Mouse (Mus musculus) limb, embryonic 10.5 days (tissue): Measurements from ENCODE around the gene Olfr279. TPM values are rescaled to one million over a fixed set of nuclear protein-coding genes. Genes with fewer than 3 reads are reported as not detected.

Experiments used
- DNase-seq: peaks from one replicate; pipeline ENCODE4 v3.0.0-alpha.2; 2017; ENCODE audit warnings: low spot score
- H3K27ac ChIP-seq: fragments of 300-500 bp; sonication (generic); 2 replicates; pipeline ENCODE4 v1.5.1; 2016; ENCODE audit warnings: mild to moderate bottlenecking
- H3K27me3 ChIP-seq: fragments of 300-500 bp; sonication (generic); 2 replicates; pipeline ENCODE4 v1.6.1; 2016; ENCODE audit warnings: low read depth, mild to moderate bottlenecking; ENCODE audit not compliant: poor library complexity, severe bottlenecking
- H3K36me3 ChIP-seq: fragments of 300-500 bp; sonication (generic); 2 replicates; pipeline ENCODE4 v1.6.1; 2016; ENCODE audit warnings: mild to moderate bottlenecking, moderate library complexity
- H3K4me1 ChIP-seq: fragments of 300-500 bp; sonication (generic); 2 replicates; pipeline ENCODE4 v1.6.1; 2016
- H3K4me3 ChIP-seq: fragments of 300-500 bp; sonication (generic); 2 replicates; pipeline ENCODE4 v1.5.1; 2016; ENCODE audit warnings: mild to moderate bottlenecking, moderate library complexity
- H3K9me3 ChIP-seq: fragments of 300-500 bp; sonication (generic); replicated peaks from 2 replicates; pipeline ENCODE4 v1.6.1; 2016; ENCODE audit warnings: mild to moderate bottlenecking
- WGBS: fragments of 180-500 bp; shearing (Covaris S2); methylation state at CpG from one replicate; pipeline ENCODE4 v1.1.7; 2016; 5-methylcytosine and 5-hydroxymethylcytosine counted together
- polyA plus RNA-seq: library from polyadenylated mRNA; unstranded; fragments of >200 nt; fragmentation: Nextera tagmentation; extraction: Ambion mirVana; gene quantifications from 2 replicates; pipeline ENCODE4 v1.2.1, GENCODE M21; 2016

Gene Olfr279
- not detected in 2 replicates for polyA plus RNA-seq

DNA sequence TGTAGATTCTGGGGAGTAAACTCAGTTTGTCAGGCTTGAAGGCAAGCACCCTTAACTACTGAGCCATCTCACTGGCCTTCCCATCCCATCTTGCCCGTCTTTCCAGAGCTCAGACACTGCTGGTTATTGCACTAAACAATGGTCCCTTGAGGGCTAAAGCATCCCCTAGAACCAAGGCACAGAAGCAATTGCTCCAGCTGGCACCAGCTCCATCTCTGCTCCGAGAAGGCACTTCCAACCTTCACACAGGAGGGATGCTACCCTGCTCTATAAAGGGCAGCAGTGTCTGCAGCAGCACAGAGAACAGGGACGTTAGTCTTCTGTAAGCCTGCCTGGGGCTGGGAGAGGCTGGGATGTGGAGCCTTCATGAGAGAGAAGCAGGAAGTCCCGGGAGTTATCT, at the start of gene Olfr279:
Olfr279 (plus strand) TSS at position 301 of the 400 bp plus-strand sequence.
- H3K27me3 ChIP-seq = no peaks in the 10 kb centered on the region
- no peak for DNase-seq
- WGBS = 75% methylated on average over 4 of the region's 4 CpGs
- no peak within 1 kb of the TSS for H3K27ac ChIP-seq
- no peaks in the 10 kb centered on the region for H3K36me3 ChIP-seq
- no peak within 1 kb of the TSS for H3K4me3 ChIP-seq
- no peaks in the 10 kb centered on the region for H3K9me3 ChIP-seq
- H3K4me1 ChIP-seq = no peaks in the 10 kb centered on the region

DNA sequence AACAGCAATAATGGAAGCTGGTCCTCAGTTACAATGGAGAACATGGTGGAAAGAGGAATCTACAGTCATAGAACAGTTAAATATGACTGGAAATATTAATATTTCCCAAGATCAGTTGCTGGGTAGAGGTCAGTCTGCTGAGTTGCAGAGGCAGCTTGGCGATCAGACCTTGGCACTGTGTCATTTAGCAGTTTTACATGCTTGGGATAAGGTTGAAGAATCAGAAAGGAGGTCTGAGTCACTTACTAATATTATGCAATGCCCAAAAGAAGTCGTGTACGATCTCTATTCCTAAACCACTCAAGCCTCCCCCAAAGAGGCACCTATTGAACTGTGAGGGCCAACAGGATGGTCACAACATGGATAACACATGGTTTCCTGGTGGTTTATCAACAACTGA, 47.6 kb upstream of the Olfr279 start:
- WGBS = 79% methylated on average over 3 of the region's 3 CpGs
- no peak for DNase-seq
- no peaks in the 10 kb centered on the region for H3K27me3 ChIP-seq

DNA sequence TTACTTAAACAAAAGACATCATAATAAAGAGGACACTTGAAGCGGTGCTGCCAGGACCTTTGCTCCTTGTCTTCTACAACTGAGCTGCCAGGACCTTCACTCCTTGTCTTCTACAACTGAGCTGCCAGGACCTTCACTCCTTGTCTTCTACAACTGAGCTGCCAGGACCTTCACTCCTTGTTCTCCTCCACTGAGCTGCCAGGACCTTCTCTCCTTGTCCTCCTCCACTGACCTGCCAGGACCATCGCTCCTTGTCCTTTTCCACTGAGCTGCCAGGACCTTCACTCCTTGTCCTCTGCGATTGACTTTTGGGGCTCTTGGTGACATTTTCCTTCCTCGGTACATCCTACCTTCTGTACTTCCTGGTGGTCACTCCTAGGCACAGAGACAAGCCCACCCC, 43.7 kb upstream of the Olfr279 start:
- Histone ChIP-seq H3K36me3 (no peaks in the 10 kb centered on the region), H3K9me3 (no peaks in the 10 kb centered on the region), H3K4me1 (no peaks in the 10 kb centered on the region), H3K4me3 (no peak overlapping the region), H3K27ac (no peak overlapping the region), H3K27me3 (no peaks in the 10 kb centered on the region)
- 56% methylated on average over 4 of the region's 4 CpGs for WGBS
- no peak for DNase-seq

More for the DNA sequence above, 47.6 kb upstream of the Olfr279 start:
- H3K27ac ChIP-seq = no peak overlapping the region
- H3K4me1 ChIP-seq = no peaks in the 10 kb centered on the region
- no peak overlapping the region for H3K4me3 ChIP-seq
- no peaks in the 10 kb centered on the region for H3K36me3 ChIP-seq
- H3K9me3 ChIP-seq = no peaks in the 10 kb centered on the region

DNA sequence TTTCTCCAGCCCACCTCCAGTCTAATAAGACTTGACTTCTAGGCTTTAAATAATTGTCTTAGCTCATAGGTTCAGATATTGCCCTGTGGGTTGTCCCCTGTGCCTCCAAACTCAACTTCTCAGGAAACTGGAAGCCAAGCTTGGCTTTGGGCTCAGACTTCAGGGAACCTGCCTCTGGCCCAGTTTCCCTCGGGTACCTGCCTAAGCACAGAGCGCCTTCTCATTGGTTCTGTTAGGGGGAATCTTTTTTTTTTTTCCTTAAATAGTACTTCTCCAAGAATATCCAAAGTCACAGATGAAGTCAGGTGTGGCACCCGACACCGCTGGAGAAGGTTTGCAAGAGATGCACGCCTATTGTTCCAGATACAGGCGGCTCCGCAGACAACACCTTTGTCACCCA, 39.9 kb upstream of the Olfr279 start, which contains the start of gene Olfr281:
Olfr281 (plus strand) TSS at position 301 of the 400 bp plus-strand sequence.
- DNase-seq = no peak
- 89% methylated on average over 7 of the region's 7 CpGs for WGBS
- Histone ChIP-seq H3K27ac (no peak within 1 kb of the TSS), H3K4me3 (no peak within 1 kb of the TSS), H3K27me3 (no peaks in the 10 kb centered on the region), H3K36me3 (no peaks in the 10 kb centered on the region), H3K9me3 (no peaks in the 10 kb centered on the region; the same call in 1 of the 2 replicates), H3K4me1 (no peaks in the 10 kb centered on the region)

DNA sequence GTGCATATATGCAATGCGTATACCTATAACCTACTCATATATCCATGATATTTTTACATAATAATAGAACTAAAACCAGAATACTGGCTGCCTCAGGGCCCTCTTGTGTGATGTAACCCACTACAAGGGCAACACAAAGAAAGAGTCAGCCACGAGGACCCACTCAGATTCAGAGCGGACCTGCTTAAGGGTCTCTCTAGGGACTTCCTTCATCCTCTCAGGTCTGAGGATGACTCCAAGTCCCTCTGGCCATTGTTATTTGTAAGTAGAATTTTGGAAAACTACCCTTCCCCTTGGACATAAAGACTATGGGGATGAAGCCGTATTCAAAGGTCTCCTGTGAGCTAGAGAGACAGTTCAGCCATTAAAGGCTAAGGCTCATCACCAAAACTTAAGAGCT, 22.6 kb upstream of the Olfr279 start, which contains the start of gene OR5BS1P:
OR5BS1P (plus strand) TSS at position 301 of the 400 bp plus-strand sequence.
- no peaks in the 10 kb centered on the region for H3K27me3 ChIP-seq
- no peaks in the 10 kb centered on the region for H3K36me3 ChIP-seq
- WGBS = 90% methylated on average over 4 of the region's 4 CpGs
- H3K4me3 ChIP-seq = no peak within 1 kb of the TSS
- H3K9me3 ChIP-seq = no peaks in the 10 kb centered on the region
- H3K27ac ChIP-seq = no peak within 1 kb of the TSS
- H3K4me1 ChIP-seq = no peaks in the 10 kb centered on the region
- DNase-seq = no peak

DNA sequence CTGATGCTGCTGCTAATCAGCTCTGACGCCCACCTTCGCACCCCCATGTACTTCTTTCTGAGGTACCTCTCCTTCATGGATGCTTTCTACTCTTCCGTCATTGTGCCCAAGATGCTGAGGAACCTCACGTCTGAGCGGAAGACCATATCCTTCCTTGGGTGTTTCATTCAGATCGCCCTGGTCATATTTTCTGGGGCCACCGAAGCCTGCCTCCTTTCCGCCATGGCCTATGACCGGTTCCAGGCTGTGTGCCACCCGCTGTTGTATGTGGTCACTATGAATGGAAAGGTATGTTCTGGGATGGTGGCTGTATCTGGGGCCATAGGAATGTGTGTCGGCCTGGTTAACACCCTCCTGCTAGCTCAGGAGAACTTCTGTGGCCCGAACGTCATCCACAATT, 20.7 kb upstream of the Olfr279 start:
- DNase-seq = no peak

DNA sequence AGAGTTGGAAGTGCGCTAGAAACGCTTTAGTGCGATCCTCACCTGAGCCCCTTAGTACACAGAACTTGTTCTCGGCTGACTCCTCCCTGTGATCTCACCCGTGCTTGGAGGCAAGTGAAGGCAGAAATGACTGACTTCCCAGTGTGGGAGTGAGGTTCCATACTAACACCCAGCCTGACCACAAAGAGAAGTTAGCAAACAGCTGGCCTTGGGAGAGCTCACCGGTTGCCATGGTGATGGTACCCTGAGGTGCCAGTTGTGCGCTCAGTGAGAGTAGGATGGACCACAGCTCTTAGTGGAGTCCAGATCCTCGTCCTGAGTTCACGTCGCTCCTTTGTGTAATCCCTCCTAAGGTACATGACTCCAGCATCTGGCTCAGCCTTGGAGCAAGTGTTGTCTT, 17.2 kb upstream of the Olfr279 start:
- Histone ChIP-seq H3K9me3 (no peaks in the 10 kb centered on the region), H3K4me3 (no peak overlapping the region), H3K27ac (no peak overlapping the region), H3K4me1 (no peaks in the 10 kb centered on the region), H3K36me3 (no peaks in the 10 kb centered on the region), H3K27me3 (no peaks in the 10 kb centered on the region)
- DNase-seq = no peak
- WGBS = 85% methylated on average over 10 of the region's 10 CpGs

More for the DNA sequence above, 20.7 kb upstream of the Olfr279 start:
- Histone ChIP-seq H3K27ac (no peak overlapping the region), H3K36me3 (no peaks in the 10 kb centered on the region), H3K9me3 (no peaks in the 10 kb centered on the region), H3K4me3 (no peak overlapping the region), H3K4me1 (no peaks in the 10 kb centered on the region), H3K27me3 (no peaks in the 10 kb centered on the region)
- WGBS = 94% methylated on average over 13 of the region's 13 CpGs

DNA sequence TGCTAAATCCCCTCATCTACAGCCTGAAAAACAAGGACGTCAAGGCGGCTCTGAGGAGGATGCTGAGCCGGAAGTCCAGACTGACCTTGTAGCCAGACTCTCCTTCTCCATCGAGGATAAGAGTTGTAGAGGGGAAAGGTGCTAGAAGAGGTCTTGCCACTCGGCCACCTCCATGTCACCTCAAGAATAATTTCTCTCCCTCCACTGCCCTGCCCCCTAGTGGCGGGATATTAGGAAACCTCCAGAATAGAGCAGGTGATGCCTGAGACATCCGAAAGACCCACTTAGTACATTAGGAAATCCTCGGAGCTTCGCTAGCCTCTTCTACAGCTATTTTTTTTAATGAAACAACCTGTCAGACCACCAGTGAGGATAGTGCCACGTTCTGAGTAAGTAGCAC, 16.8 kb upstream of the Olfr279 start:
- H3K4me1 ChIP-seq = no peaks in the 10 kb centered on the region
- H3K9me3 ChIP-seq = no peaks in the 10 kb centered on the region
- no peak overlapping the region for H3K27ac ChIP-seq
- no peaks in the 10 kb centered on the region for H3K36me3 ChIP-seq
- H3K27me3 ChIP-seq = no peaks in the 10 kb centered on the region
- no peak overlapping the region for H3K4me3 ChIP-seq
- 55% methylated on average over 10 of the region's 10 CpGs for WGBS
- DNase-seq = peak; percentile 56

DNA sequence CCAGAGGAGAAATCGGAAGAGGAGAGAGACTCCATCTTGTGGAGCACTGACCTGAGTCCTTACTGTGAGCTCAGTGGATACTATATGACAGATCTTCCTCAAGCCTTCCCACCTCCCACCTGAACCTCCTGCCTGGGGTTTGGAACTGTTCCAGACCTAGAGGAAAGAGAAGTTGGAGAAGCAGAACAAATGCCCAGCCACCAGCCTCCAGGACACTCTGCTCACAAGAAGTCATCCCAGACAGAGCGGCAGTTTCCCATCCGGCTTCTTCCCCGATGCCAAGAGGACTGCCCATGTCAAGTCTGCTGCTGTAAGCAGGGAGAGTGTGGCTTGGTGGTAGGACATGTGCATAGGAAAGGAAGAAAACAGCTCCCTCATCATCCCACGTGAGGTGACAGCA, 15.9 kb upstream of the Olfr279 start:
- DNase-seq = no peak
- H3K27ac ChIP-seq = no peak overlapping the region
- H3K4me3 ChIP-seq = no peak overlapping the region
- H3K9me3 ChIP-seq = no peaks in the 10 kb centered on the region
- 81% methylated on average over 5 of the region's 5 CpGs for WGBS
- H3K27me3 ChIP-seq = no peaks in the 10 kb centered on the region
- no peaks in the 10 kb centered on the region for H3K4me1 ChIP-seq
- no peaks in the 10 kb centered on the region for H3K36me3 ChIP-seq

DNA sequence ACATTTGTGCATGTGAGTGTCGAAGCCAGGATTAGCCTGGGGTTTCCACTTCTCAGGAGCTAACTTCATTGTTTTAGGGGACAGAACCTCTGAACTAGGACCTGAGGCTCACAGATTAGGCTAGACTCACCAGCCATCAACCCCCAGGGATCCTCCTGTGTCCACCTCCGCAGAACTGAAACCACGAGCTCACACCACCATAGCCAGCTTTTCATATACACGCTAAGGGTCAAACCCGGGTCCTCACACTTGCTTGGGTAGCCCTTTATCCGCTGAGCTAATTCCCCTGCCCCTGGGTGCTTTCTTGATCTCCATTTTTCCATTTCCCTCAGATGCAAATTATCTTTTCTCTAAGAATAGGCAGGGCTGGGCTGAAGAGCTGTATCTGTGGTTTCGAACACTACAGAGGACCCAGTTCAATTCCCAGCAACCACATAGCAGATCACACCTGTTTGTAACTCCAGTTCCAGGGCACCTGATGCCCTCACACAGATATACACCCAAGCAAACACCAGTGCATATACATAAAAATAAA, 12.6 kb upstream of the Olfr279 start:
- no peaks in the 10 kb centered on the region for H3K27me3 ChIP-seq
- no peak for DNase-seq
- WGBS = 77% methylated on average over 7 of the region's 7 CpGs
- H3K36me3 ChIP-seq = no peaks in the 10 kb centered on the region
- peaks cover 7% of the 10 kb centered on the region; the same call in 1 of the 2 replicates for H3K4me1 ChIP-seq
- H3K27ac ChIP-seq = no peak overlapping the region
- H3K4me3 ChIP-seq = no peak overlapping the region
- no peaks in the 10 kb centered on the region for H3K9me3 ChIP-seq

DNA sequence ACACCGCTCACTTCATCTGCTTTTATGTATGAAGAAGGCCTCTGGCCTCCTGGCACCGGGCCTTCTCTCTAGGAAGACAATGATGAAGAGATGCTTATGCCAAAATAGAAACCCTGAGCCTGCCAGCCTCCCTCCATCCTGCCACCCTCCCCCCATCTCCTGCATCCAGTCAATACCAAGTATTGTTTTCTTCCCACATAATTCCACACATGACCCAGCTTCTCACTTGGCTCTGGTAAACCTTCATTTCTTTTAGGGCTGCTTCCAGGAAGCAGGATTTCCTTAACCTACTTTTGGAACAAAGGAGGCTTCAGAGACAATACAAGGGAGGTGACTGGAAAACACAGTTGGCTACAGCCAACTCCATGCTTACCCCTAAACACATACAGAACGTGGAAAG, 9.5 kb upstream of the Olfr279 start, which contains the start of gene Lalba:
Lalba (minus strand) TSS at position 21 of the 400 bp plus-strand sequence.
- no peaks in the 10 kb centered on the region for H3K9me3 ChIP-seq
- WGBS = 67% methylated on average over 3 of the region's 3 CpGs
- H3K4me1 ChIP-seq = peaks cover 7% of the 10 kb centered on the region; the same call in 1 of the 2 replicates
- no peaks in the 10 kb centered on the region for H3K36me3 ChIP-seq
- DNase-seq = no peak
- no peak within 1 kb of the TSS for H3K4me3 ChIP-seq
- H3K27ac ChIP-seq = no peak within 1 kb of the TSS
- H3K27me3 ChIP-seq = no peaks in the 10 kb centered on the region

DNA sequence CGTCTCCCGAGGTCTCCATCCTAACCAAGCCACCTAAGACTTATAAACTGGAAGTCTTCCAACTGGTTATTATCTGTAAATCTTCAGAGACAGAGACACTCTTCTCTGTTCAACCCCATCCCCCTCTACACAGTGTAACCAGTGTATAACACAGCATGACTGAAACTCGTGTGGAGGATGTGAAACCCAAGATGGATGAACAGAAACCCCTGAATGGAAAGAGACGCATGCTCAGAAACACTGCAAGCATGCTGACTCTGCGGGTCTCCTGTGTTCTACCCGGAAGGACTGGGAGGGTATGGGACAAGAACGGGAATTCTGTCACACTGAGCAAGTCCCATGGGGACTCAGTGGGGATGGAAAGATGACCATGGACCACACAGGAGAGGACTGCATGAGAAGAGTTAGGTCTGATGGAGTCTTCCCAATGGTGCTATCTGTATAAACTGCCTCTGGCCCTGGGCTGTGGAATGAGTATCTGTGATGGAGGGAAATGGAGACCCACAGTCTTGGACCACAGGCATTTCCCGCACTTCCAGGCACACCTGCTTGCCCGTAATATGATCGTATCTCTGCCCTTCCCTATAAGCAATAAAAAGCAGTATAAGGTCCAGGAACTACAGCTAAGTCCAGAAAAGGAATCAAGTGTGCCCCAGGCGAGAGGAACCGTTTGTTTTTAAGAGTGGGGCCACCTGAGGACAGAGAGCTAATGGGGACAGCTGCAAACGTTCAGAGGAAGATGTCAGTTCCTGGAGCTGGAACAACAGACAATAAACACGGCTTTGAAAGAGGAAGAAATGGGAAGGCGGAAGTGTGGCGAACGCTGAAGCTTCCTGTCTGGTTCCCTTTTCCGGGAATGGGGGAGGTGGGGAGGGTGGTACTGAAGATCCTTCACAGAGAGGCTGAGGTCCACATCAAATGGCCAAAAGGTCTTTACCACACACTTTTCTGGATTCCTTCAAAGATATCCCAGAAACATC, 8.0 kb upstream of the Olfr279 start:
- Histone ChIP-seq H3K27ac (no peak overlapping the region), H3K4me3 (no peak overlapping the region), H3K9me3 (no peaks in the 10 kb centered on the region), H3K36me3 (no peaks in the 10 kb centered on the region), H3K27me3 (no peaks in the 10 kb centered on the region), H3K4me1 (peaks cover 7% of the 10 kb centered on the region; the same call in 1 of the 2 replicates)
- DNase-seq = no peak
- WGBS = 77% methylated on average over 18 of the region's 18 CpGs

DNA sequence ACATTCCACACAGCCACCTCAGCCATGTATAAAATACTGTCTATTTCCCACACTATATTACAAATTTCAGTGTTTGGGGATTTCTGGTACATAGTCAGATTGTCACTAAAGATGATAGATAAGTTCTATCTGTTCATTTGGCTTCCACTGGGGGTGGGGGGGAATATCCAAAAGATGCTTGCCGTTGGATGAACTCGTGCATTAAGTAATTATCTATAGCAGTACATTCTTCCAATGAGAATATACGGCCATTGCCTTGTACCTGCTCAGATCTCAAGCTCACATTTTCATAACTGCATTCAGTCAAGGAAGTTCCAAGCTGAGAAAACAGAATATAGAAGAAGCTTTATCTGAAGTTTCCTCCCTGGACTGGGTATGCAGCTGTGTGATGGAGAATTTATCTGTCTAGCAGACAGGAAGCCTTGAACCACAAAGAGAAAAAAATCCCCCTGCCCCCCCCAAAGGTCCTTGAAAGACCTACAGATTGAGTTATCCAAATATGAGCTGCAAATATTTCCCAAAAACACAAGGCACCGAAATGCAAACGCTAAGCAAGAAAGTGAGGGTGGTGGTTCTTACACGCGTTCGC, 5.7 kb upstream of the Olfr279 start:
- H3K27me3 ChIP-seq = no peaks in the 10 kb centered on the region
- H3K27ac ChIP-seq = no peak overlapping the region
- no peaks in the 10 kb centered on the region for H3K9me3 ChIP-seq
- H3K4me1 ChIP-seq = peaks cover 7% of the 10 kb centered on the region; the same call in 1 of the 2 replicates
- no peaks in the 10 kb centered on the region for H3K36me3 ChIP-seq
- 96% methylated on average over 8 of the region's 8 CpGs for WGBS
- no peak overlapping the region for H3K4me3 ChIP-seq
- DNase-seq = no peak
